31 mouse cellular contexts compared by ENCODE assay signal in the genomic region with DNA sequence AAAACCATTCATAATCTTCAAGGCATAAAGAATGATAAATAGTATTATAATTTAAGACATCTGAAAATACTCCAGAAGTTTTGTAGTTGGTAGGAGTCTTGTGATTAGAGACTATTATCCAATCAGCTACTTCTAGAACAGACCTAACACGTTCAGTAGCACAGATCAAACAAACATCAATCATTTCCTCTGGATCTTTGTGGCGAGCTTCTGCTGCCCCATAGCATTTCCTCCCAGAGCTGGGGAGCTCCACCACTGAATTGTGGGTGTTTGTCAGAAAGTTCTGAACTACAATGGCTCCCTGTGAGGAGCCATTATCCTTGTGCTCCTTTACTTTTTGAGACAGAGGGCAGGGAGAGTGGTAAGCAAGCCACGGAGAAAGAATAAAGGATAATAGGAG. TPM values are rescaled to one million over a fixed set of nuclear protein-coding genes. Genes with fewer than 3 reads are reported as not detected.
DNase-seq lines count a peak whose midpoint lies in the region; ATAC-seq and TF ChIP-seq lines count a peak whose summit lies in the region.
"Had no signal": no experiment of that assay in that cellular context is flagged by ENCODE, and none has a peak within 500 bp of the region (broad histone marks: within the 10 kb centered on the region; RNA-seq: fewer than 3 reads in every experiment).

No protein-coding gene starts in this region.

- H3K36me3 ChIP-seq in macrophage (ENCODE audit: inconsistent target), result no peaks in the 10 kb centered on the region
- H3K36me3 ChIP-seq: embryonic facial prominence, embryonic 12.5 days; embryonic facial prominence, embryonic 15.5 days; forebrain, embryonic 12.5 days; forebrain, embryonic 15.5 days; heart, embryonic 10.5 days; intestine, embryonic 15.5 days had no signal

- 67% methylated on average over 3 of the region's 3 CpGs for WGBS in macrophage (ENCODE audit: missing documents)

- no peaks in the 10 kb centered on the region for H3K79me2 ChIP-seq in macrophage (ENCODE audit: inconsistent target)

- intact Hi-C loops in left cerebral cortex, postnatal 4 days (cut with DNase I), result no loop called here

- peaks cover 15% of the 10 kb centered on the region for H3K4me1 ChIP-seq in bone marrow macrophage, adult 2 months (ENCODE audit: control insufficient read depth, insufficient read depth, low read length)
- H3K4me1 ChIP-seq: embryonic facial prominence, embryonic 12.5 days; embryonic facial prominence, embryonic 15.5 days; forebrain, embryonic 12.5 days; forebrain, embryonic 15.5 days; heart, embryonic 10.5 days; heart, embryonic 13.5 days; intestine, embryonic 15.5 days had no signal

- peak overlapping the region; percentile 39; the same call in 1 of the 2 replicates for H3K27ac ChIP-seq in layer of hippocampus, adult 2 months
- peak overlapping the region; percentile 80 for H3K27ac ChIP-seq in bone marrow macrophage, adult 2 months (ENCODE audit: insufficient read depth, low read depth, low read length)
- peak overlapping the region; percentile 62 for H3K27ac ChIP-seq in macrophage
- H3K27ac ChIP-seq: embryonic facial prominence, embryonic 12.5 days; embryonic facial prominence, embryonic 15.5 days; forebrain, embryonic 12.5 days; forebrain, embryonic 15.5 days; heart, adult 2 months; heart, embryonic 10.5 days; heart, embryonic 13.5 days; hindbrain, embryonic 14.5 days; hindbrain, postnatal 0 days; intestine, embryonic 15.5 days had no signal

- DNase-seq in layer of hippocampus, adult 2 months (ENCODE audit: low spot score in 2 of 2), result no peak
- no peak for DNase-seq in layer of hippocampus, adult 9-10 months (ENCODE audit: low spot score)
- DNase-seq in cerebellum, postnatal 10 days, result no peak
- no peak for DNase-seq in left cerebral cortex, postnatal 4 days
- DNase-seq: adrenal gland, adult 2 months; adrenal gland, postnatal 25 days; cerebellum, adult 2 months; cerebellum, postnatal 14 days; gastrocnemius, postnatal 10 days; gastrocnemius, postnatal 36 days; heart, adult 2 months; heart, postnatal 14 days; heart, postnatal 4 days; kidney, adult 11 months had no signal

- ATAC-seq in CD4-positive, CD25-positive, alpha-beta regulatory T cell, adult 4 months, result peak; percentile 82
- no peak for ATAC-seq in megakaryocyte, adult 5-6 weeks (ENCODE audit: poor library complexity, severe bottlenecking)
- ATAC-seq: forebrain, embryonic 15.5 days; hindbrain, postnatal 0 days; intestine, embryonic 15.5 days had no signal

- TF ChIP-seq POLR2A in bone marrow macrophage, adult 2 months (IDR thresholded peaks at IDR 0.05; ENCODE audit: borderline replicate concordance, low read depth, low read length), result no peak

- TF ChIP-seq CTCF in layer of hippocampus, adult 2 months (conservative IDR thresholded peaks at IDR 0.05), result no peak
- no peak for TF ChIP-seq CTCF in bone marrow macrophage, adult 2 months (IDR thresholded peaks at IDR 0.05; ENCODE audit: low read depth, low read length)

- no peak overlapping the region for H3K4me3 ChIP-seq in layer of hippocampus, adult 2 months
- H3K4me3 ChIP-seq in bone marrow macrophage, adult 2 months (ENCODE audit: insufficient read depth, low read length), result no peak overlapping the region
- H3K4me3 ChIP-seq in macrophage (ENCODE audit: inconsistent target), result no peak overlapping the region
- H3K4me3 ChIP-seq: embryonic facial prominence, embryonic 12.5 days; embryonic facial prominence, embryonic 15.5 days; forebrain, embryonic 12.5 days; forebrain, embryonic 15.5 days; heart, adult 2 months; heart, embryonic 10.5 days; heart, embryonic 13.5 days; intestine, embryonic 15.5 days had no signal

RNA-seq across cellular contexts. Expression of gene Gpr34, which starts 24.1 kb away (rescaled TPM):
- total RNA-seq in layer of hippocampus, adult 2 months (2021), result 10 to 100 TPM in 1 of 2 experiments, 1 to 10 TPM in 1; 8.7 to 11.7 TPM
- polyA plus RNA-seq in CD4-positive, CD25-positive, alpha-beta regulatory T cell, adult 4 months (2017; shearing (Covaris generic)), result 10 to 100 TPM; 39.1 to 41.9 TPM
- 24.0 and 25.0 TPM in 2 replicates for polyA plus RNA-seq in bone marrow macrophage, adult 2 months (2012; ENCODE audit: insufficient read depth, insufficient read length, missing spikeins)
- 1 to 10 TPM in 4 of 26 experiments, under 1 TPM in 9, not detected in 13; 0.29 to 7.7 (median 0.88) TPM for total RNA-seq in macrophage (2018; cell fraction: chromatin; rRNA removed)
- total RNA-seq in macrophage (2018; cell fraction: cytosol; rRNA removed), result 10 to 100 TPM in 12 of 26 experiments, 1 to 10 TPM in 2, under 1 TPM in 12; 0.40 to 26.6 (median 4.5) TPM
- total RNA-seq in macrophage (2018; cell fraction: nucleus; rRNA removed), result 10 to 100 TPM in 2 of 26 experiments, 1 to 10 TPM in 10, under 1 TPM in 11, not detected in 3; 0.33 to 17.4 (median 2.7) TPM
- 10.4 to 30.0 TPM (median 24.8 TPM) in 3 replicates for polyA plus RNA-seq in macrophage (2018)
- total RNA-seq in left cerebral cortex, postnatal 4 days (2021), result 1 to 10 TPM; 4.0 to 4.1 TPM
- 5.5 and 10.6 TPM in 2 replicates for total RNA-seq in megakaryocyte, adult 5-6 weeks (2015)
- total RNA-seq in megakaryocyte, adult 5-6 weeks (2017), result 7.4 and 8.7 TPM in 2 replicates
- total RNA-seq: ES-E14; granulocyte monocyte progenitor cell, adult 5-6 weeks had no signal
- polyA plus RNA-seq: adrenal gland, adult 2 months had no signal

RNA-seq across cellular contexts. Expression of gene Gpr82, which starts 53.4 kb away (rescaled TPM):
- under 1 TPM in 1 of 2 experiments, not detected in 1; 0.15 TPM for total RNA-seq in layer of hippocampus, adult 2 months (2021)
- under 1 TPM in 1 of 2 experiments, not detected in 1; 0.12 TPM for polyA plus RNA-seq in CD4-positive, CD25-positive, alpha-beta regulatory T cell, adult 4 months (2017; shearing (Covaris generic))
- 0.85 and 1.6 TPM in 2 replicates for polyA plus RNA-seq in bone marrow macrophage, adult 2 months (2012; ENCODE audit: insufficient read depth, insufficient read length, missing spikeins)
- under 1 TPM in 2 of 26 experiments, not detected in 24; 0.34 to 0.63 TPM for total RNA-seq in macrophage (2018; cell fraction: chromatin; rRNA removed)
- total RNA-seq in macrophage (2018; cell fraction: cytosol; rRNA removed), result under 1 TPM in 17 of 26 experiments, not detected in 9; 0.04 to 0.29 (median 0.17) TPM
- total RNA-seq in macrophage (2018; cell fraction: nucleus; rRNA removed), result 1 to 10 TPM in 1 of 26 experiments, under 1 TPM in 10, not detected in 15; 0.17 to 1.6 (median 0.32) TPM
- 0.37 to 0.41 TPM in 2 of 3 replicates, not detected in the other for polyA plus RNA-seq in macrophage (2018)
- not detected for total RNA-seq in left cerebral cortex, postnatal 4 days (2021)
- not detected in 2 replicates for total RNA-seq in megakaryocyte, adult 5-6 weeks (2015)
- not detected in 2 replicates for total RNA-seq in megakaryocyte, adult 5-6 weeks (2017)
- total RNA-seq: adrenal gland, adult 2 months; adrenal gland, postnatal 25 days; common myeloid progenitor, adult 5-6 weeks; ES-E14; gastrocnemius, adult 18-20 months; gastrocnemius, postnatal 10 days; gastrocnemius, postnatal 36 days; granulocyte monocyte progenitor cell, adult 5-6 weeks; heart, adult 2 months; heart, postnatal 14 days; heart, postnatal 4 days; hindbrain, postnatal 0 days had no signal
- polyA plus RNA-seq: adrenal gland, adult 2 months; cerebellum, adult 2 months; heart, adult 2 months had no signal
